In the genomic region with DNA sequence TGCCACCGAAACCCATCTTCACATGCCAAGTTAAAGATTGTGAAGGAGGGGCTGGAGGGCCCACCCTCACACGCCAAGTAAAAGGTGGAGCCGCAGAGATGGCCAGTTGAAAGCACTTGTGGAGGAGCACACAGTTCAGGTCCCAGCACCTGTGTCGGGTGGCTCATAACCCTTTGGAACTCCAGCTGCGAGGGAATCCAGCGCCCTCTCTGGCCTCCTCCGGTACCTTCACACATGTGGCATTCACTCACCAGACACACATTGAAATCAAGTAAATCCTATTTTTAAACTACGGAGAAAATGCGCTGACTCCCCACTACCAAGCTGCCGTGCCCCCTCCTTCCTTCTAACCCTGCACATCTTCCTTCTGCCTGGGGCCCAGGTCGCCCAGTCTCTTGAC, we compare ENCODE assay signal across 18 mouse cellular contexts.
DNase-seq lines count a peak whose midpoint lies in the region; ATAC-seq and TF ChIP-seq lines count a peak whose summit lies in the region.
"Had no signal": no experiment of that assay in that cellular context is flagged by ENCODE, and none has a peak within 500 bp of the region (broad histone marks: within the 10 kb centered on the region; RNA-seq: fewer than 3 reads in every experiment).

No protein-coding gene starts in this region.

- no peaks in the 10 kb centered on the region for H3K27me3 ChIP-seq in stomach, embryonic 15.5 days (replicated peaks)
- no peaks in the 10 kb centered on the region for H3K27me3 ChIP-seq in stomach, postnatal 0 days (ENCODE audit: control insufficient read depth, insufficient read depth, low read length)
- H3K27me3 ChIP-seq: embryonic facial prominence, embryonic 12.5 days; forebrain, embryonic 13.5 days had no signal

- H3K36me3 ChIP-seq in stomach, embryonic 15.5 days = no peaks in the 10 kb centered on the region
- no peaks in the 10 kb centered on the region for H3K36me3 ChIP-seq in stomach, postnatal 0 days (ENCODE audit: control insufficient read depth, insufficient read depth, low read length)
- H3K36me3 ChIP-seq: embryonic facial prominence, embryonic 10.5 days; embryonic facial prominence, embryonic 12.5 days had no signal

- no peak overlapping the region for H3K4me3 ChIP-seq in stomach, embryonic 15.5 days (replicated peaks)
- no peak overlapping the region for H3K4me3 ChIP-seq in stomach, postnatal 0 days (ENCODE audit: low read depth, low read length)
- H3K4me3 ChIP-seq: embryonic facial prominence, embryonic 10.5 days; embryonic facial prominence, embryonic 12.5 days; forebrain, embryonic 13.5 days had no signal

- H3K9me3 ChIP-seq in stomach, embryonic 15.5 days = no peaks in the 10 kb centered on the region
- H3K9me3 ChIP-seq in stomach, postnatal 0 days (ENCODE audit: control insufficient read depth, low read length) = no peaks in the 10 kb centered on the region
- H3K9me3 ChIP-seq: embryonic facial prominence, embryonic 10.5 days; embryonic facial prominence, embryonic 12.5 days; forebrain, embryonic 13.5 days had no signal

- H3K4me2 ChIP-seq in stomach, embryonic 15.5 days = no peak overlapping the region
- H3K4me2 ChIP-seq in stomach, postnatal 0 days (replicated peaks; ENCODE audit: low read depth) = no peak overlapping the region
- H3K4me2 ChIP-seq: embryonic facial prominence, embryonic 12.5 days; forebrain, embryonic 13.5 days had no signal

- H3K9ac ChIP-seq in stomach, embryonic 15.5 days = no peak overlapping the region
- no peak overlapping the region for H3K9ac ChIP-seq in stomach, postnatal 0 days (ENCODE audit: low read length)
- H3K9ac ChIP-seq: embryonic facial prominence, embryonic 12.5 days; forebrain, embryonic 13.5 days had no signal

- DNase-seq in stomach, postnatal 0 days (ENCODE audit: low spot score) = no peak
- DNase-seq in ES-CJ7 (ENCODE audit: low read depth, low spot score) (peak; percentile 14), ZHBTc4 (ENCODE audit: low read depth, low spot score) (peak; percentile 68)
- DNase-seq in adrenal gland, postnatal 25 days = no peak
- no peak for DNase-seq in lung, postnatal 14 days
- no peak for DNase-seq in kidney, adult 8-10 months
- DNase-seq: adrenal gland, postnatal 10 days; adrenal gland, postnatal 36 days; cerebellum, adult 11-12 months; cerebellum, adult 2 months; cerebellum, adult 9-10 months; cerebellum, postnatal 10 days; cerebellum, postnatal 25 days had no signal

- TF ChIP-seq CTCF in stomach, postnatal 0 days (IDR thresholded peaks at IDR 0.05; ENCODE audit: low read depth) = no peak

- ATAC-seq in stomach, embryonic 15.5 days (ENCODE audit: insufficient read depth, low FRiP score, low read depth) = 0 out of 2 replicates have a peak, but pooled peaks have one; percentile 11
- ATAC-seq in stomach, postnatal 0 days (ENCODE audit: low FRiP score, low TSS enrichment) = no peak
- ATAC-seq: forebrain, embryonic 13.5 days; forebrain, embryonic 16.5 days had no signal

- TF ChIP-seq EP300 in stomach, postnatal 0 days (optimal IDR thresholded peaks at IDR 0.05) = no peak

- H3K27ac ChIP-seq in stomach, embryonic 15.5 days = no peak overlapping the region
- no peak overlapping the region for H3K27ac ChIP-seq in stomach, postnatal 0 days (replicated peaks)
- H3K27ac ChIP-seq: embryonic facial prominence, embryonic 10.5 days; embryonic facial prominence, embryonic 12.5 days; forebrain, embryonic 13.5 days had no signal

- WGBS in stomach, embryonic 15.5 days = 95% methylated on average over 11 of the region's 11 CpGs
- 95% methylated on average over 11 of the region's 11 CpGs for WGBS in stomach, postnatal 0 days

- H3K4me1 ChIP-seq in stomach, embryonic 15.5 days = peaks cover 5% of the 10 kb centered on the region; the same call in 1 of the 2 replicates
- H3K4me1 ChIP-seq in stomach, postnatal 0 days (replicated peaks; ENCODE audit: control insufficient read depth, insufficient read depth) = no peaks in the 10 kb centered on the region
- H3K4me1 ChIP-seq: embryonic facial prominence, embryonic 10.5 days; embryonic facial prominence, embryonic 12.5 days had no signal

Comparison
In these comparisons a context has a peak if more than half of its experiments do, and no peak if none do; other contexts are left out.
1. DNase-seq: peak in ES-CJ7 (single experiment) and ZHBTc4 (single experiment); none in stomach, postnatal 0 days (single experiment), adrenal gland, postnatal 25 days (single experiment), lung, postnatal 14 days (single experiment) and kidney, adult 8-10 months (0 of 2).